Mouse (Mus musculus) forebrain, embryonic 11.5 days (tissue): ENCODE data around the gene Tyw1. TPM values are rescaled to one million over a fixed set of nuclear protein-coding genes. Genes with fewer than 3 reads are reported as not detected.

Experiments used
- ATAC-seq: fragments of 200-750 bp; cut with Nextera tagmentation; replicated peaks from 2 replicates; pipeline ENCODE4 v1.8.0; 2017; ENCODE audit warnings: moderate TSS enrichment; ENCODE audit not compliant: low FRiP score
- DNase-seq: peaks from one replicate; pipeline ENCODE4 v3.0.0-alpha.2; 2017; ENCODE audit warnings: low spot score
- H3K27ac ChIP-seq: fragments of 300-500 bp; sonication (generic); 2 replicates; pipeline ENCODE4 v1.5.1; 2014; ENCODE audit warnings: low read depth, low read length
- H3K27me3 ChIP-seq: fragments of 300-500 bp; sonication (generic); 2 replicates; pipeline ENCODE4 v1.6.1; 2014; ENCODE audit warnings: mild to moderate bottlenecking, low read length, mixed read lengths; ENCODE audit not compliant: control insufficient read depth, insufficient read depth
- H3K36me3 ChIP-seq: fragments of 300-500 bp; sonication (generic); 2 replicates; pipeline ENCODE4 v1.6.1; 2014; ENCODE audit warnings: mild to moderate bottlenecking, low read length, moderate library complexity, mixed read lengths; ENCODE audit not compliant: control insufficient read depth, insufficient read depth
- H3K4me1 ChIP-seq: fragments of 300-500 bp; sonication (generic); replicated peaks from 2 replicates; pipeline ENCODE4 v1.6.1; 2014; ENCODE audit warnings: low read length, mixed read lengths; ENCODE audit not compliant: control insufficient read depth, insufficient read depth
- H3K4me2 ChIP-seq: fragments of 300-500 bp; sonication (generic); 2 replicates; pipeline ENCODE4 v1.6.1; 2014; ENCODE audit warnings: low read depth, mild to moderate bottlenecking, low read length, moderate library complexity, mixed read lengths; ENCODE audit not compliant: severe bottlenecking
- H3K4me3 ChIP-seq: fragments of 300-500 bp; sonication (generic); 2 replicates; pipeline ENCODE4 v1.5.1; 2014; ENCODE audit warnings: low read depth, low read length
- H3K9ac ChIP-seq: fragments of 300-500 bp; sonication (generic); 2 replicates; pipeline ENCODE4 v1.6.1; 2014; ENCODE audit warnings: low read length
- H3K9me3 ChIP-seq: fragments of 300-500 bp; sonication (generic); 2 replicates; pipeline ENCODE4 v1.6.1; 2016; ENCODE audit warnings: low read length, mixed read lengths; ENCODE audit not compliant: control insufficient read depth
- WGBS: fragments of 180-500 bp; shearing (Covaris S2); extraction: QIAGEN DNeasy Blood & Tissue Kit; methylation state at CpG from one replicate; pipeline ENCODE4 v1.1.7; 2014; 5-methylcytosine and 5-hydroxymethylcytosine counted together
- polyA plus RNA-seq: library from polyadenylated mRNA; unstranded; fragments of >200 nt; fragmentation: Nextera tagmentation; extraction: Ambion mirVana; gene quantifications from 2 replicates; pipeline ENCODE4 v1.2.1, GENCODE M21; 2014

The Tyw1 gene
- polyA plus RNA-seq, 1 experiment from 2014 or later = 26.2 TPM

GRCm38 (mm10) chr5:130329889-130330288, 74.5 kb downstream of the Tyw1 start:
- ATAC-seq = no peak

GRCm38 (mm10) chr5:130330801-130331200, 75.4 kb downstream of the Tyw1 start:
- Histone ChIP-seq H3K4me3 (no peak overlapping the region), H3K9ac (no peak overlapping the region), H3K9me3 (no peaks in the 10 kb centered on the region; the same call in 1 of the 2 replicates), H3K4me1 (no peaks in the 10 kb centered on the region), H3K27ac (no peak overlapping the region), H3K36me3 (peaks cover 5% of the 10 kb centered on the region; the same call in 1 of the 2 replicates), H3K4me2 (no peak overlapping the region), H3K27me3 (no peaks in the 10 kb centered on the region)
- 86% methylated on average over 4 of the region's 4 CpGs for WGBS
- ATAC-seq (no peak), DNase-seq (no peak)

More at GRCm38 (mm10) chr5:130329889-130330288, 74.5 kb downstream of the Tyw1 start:
- H3K36me3 ChIP-seq = peaks cover 3% of the 10 kb centered on the region; the same call in 1 of the 2 replicates
- no peak overlapping the region for H3K4me3 ChIP-seq
- no peak overlapping the region for H3K4me2 ChIP-seq
- H3K4me1 ChIP-seq = no peaks in the 10 kb centered on the region
- no peak for DNase-seq
- WGBS = 86% methylated on average over 2 of the region's 2 CpGs
- H3K27ac ChIP-seq = no peak overlapping the region
- no peaks in the 10 kb centered on the region for H3K9me3 ChIP-seq
- H3K27me3 ChIP-seq = no peaks in the 10 kb centered on the region
- no peak overlapping the region for H3K9ac ChIP-seq

- Histone ChIP-seq H3K4me2 (no peak overlapping the region), H3K9me3 (no peaks in the 10 kb centered on the region; the same call in 1 of the 2 replicates), H3K27ac (no peak overlapping the region), H3K27me3 (no peaks in the 10 kb centered on the region), H3K4me1 (no peaks in the 10 kb centered on the region), H3K4me3 (no peak overlapping the region), H3K36me3 (peaks cover 5% of the 10 kb centered on the region; the same call in 1 of the 2 replicates), H3K9ac (no peak overlapping the region)
- ATAC-seq = no peak
- 55% methylated on average over 4 of the region's 4 CpGs for WGBS
- DNase-seq = no peak
Observed at GRCm38 (mm10) chr5:130331206-130331605, 75.8 kb downstream of the Tyw1 start.

GRCm38 (mm10) chr5:130333566-130333965, 78.1 kb downstream of the Tyw1 start:
- peaks cover 5% of the 10 kb centered on the region; the same call in 1 of the 2 replicates for H3K36me3 ChIP-seq
- no peaks in the 10 kb centered on the region for H3K4me1 ChIP-seq
- H3K9ac ChIP-seq = no peak overlapping the region
- H3K4me3 ChIP-seq = no peak overlapping the region
- no peak for DNase-seq
- no peak for ATAC-seq
- WGBS = 96% methylated on average over 7 of the region's 7 CpGs
- H3K4me2 ChIP-seq = no peak overlapping the region
- no peaks in the 10 kb centered on the region; the same call in 1 of the 2 replicates for H3K9me3 ChIP-seq
- H3K27me3 ChIP-seq = no peaks in the 10 kb centered on the region
- no peak overlapping the region for H3K27ac ChIP-seq

- H3K4me2 ChIP-seq = no peak overlapping the region
- DNase-seq = no peak
- H3K9ac ChIP-seq = no peak overlapping the region
- no peaks in the 10 kb centered on the region for H3K4me1 ChIP-seq
- no peaks in the 10 kb centered on the region; the same call in 1 of the 2 replicates for H3K9me3 ChIP-seq
- no peaks in the 10 kb centered on the region for H3K27me3 ChIP-seq
- H3K27ac ChIP-seq = no peak overlapping the region
- no peak overlapping the region for H3K4me3 ChIP-seq
- 95% methylated on average over 11 of the region's 11 CpGs for WGBS
- no peak for ATAC-seq
- peaks cover 5% of the 10 kb centered on the region; the same call in 1 of the 2 replicates for H3K36me3 ChIP-seq
Observed at GRCm38 (mm10) chr5:130333971-130334370, 78.6 kb downstream of the Tyw1 start.

GRCm38 (mm10) chr5:130335462-130335861, 80.0 kb downstream of the Tyw1 start:
- ATAC-seq = no peak
- H3K4me3 ChIP-seq = no peak overlapping the region
- no peak overlapping the region for H3K4me2 ChIP-seq
- no peaks in the 10 kb centered on the region for H3K4me1 ChIP-seq
- no peaks in the 10 kb centered on the region; the same call in 1 of the 2 replicates for H3K9me3 ChIP-seq
- no peak overlapping the region for H3K27ac ChIP-seq
- no peak for DNase-seq
- H3K36me3 ChIP-seq = peaks cover 5% of the 10 kb centered on the region; the same call in 1 of the 2 replicates
- H3K27me3 ChIP-seq = no peaks in the 10 kb centered on the region
- no peak overlapping the region for H3K9ac ChIP-seq
- 96% methylated on average over 4 of the region's 4 CpGs for WGBS

- no peak overlapping the region for H3K4me3 ChIP-seq
- DNase-seq (no peak), ATAC-seq (no peak)
- no peaks in the 10 kb centered on the region for H3K27me3 ChIP-seq
- H3K4me2 ChIP-seq = no peak overlapping the region
- no peak overlapping the region for H3K27ac ChIP-seq
- 95% methylated on average over 15 of the region's 15 CpGs for WGBS
- H3K4me1 ChIP-seq = no peaks in the 10 kb centered on the region
- peaks cover 3% of the 10 kb centered on the region; the same call in 1 of the 2 replicates for H3K36me3 ChIP-seq
- H3K9me3 ChIP-seq = no peaks in the 10 kb centered on the region
- no peak overlapping the region for H3K9ac ChIP-seq
Observed at GRCm38 (mm10) chr5:130340656-130341055, 85.2 kb downstream of the Tyw1 start.

GRCm38 (mm10) chr5:130344999-130345398, 89.6 kb downstream of the Tyw1 start:
- 92% methylated on average over 7 of the region's 7 CpGs for WGBS
- no peak overlapping the region for H3K4me2 ChIP-seq
- no peak overlapping the region for H3K9ac ChIP-seq
- H3K27ac ChIP-seq = no peak overlapping the region
- no peak overlapping the region for H3K4me3 ChIP-seq
- DNase-seq (no peak), ATAC-seq (no peak)
- H3K9me3 ChIP-seq = no peaks in the 10 kb centered on the region; the same call in 1 of the 2 replicates
- peaks cover 2% of the 10 kb centered on the region; the same call in 1 of the 2 replicates for H3K36me3 ChIP-seq
- no peaks in the 10 kb centered on the region for H3K4me1 ChIP-seq
- H3K27me3 ChIP-seq = no peaks in the 10 kb centered on the region

- H3K4me3 ChIP-seq = no peak overlapping the region
- no peak for ATAC-seq
- 88% methylated on average over 2 of the region's 2 CpGs for WGBS
Observed at GRCm38 (mm10) chr5:130345871-130346270, 90.5 kb downstream of the Tyw1 start.

More at GRCm38 (mm10) chr5:130345871-130346270, 90.5 kb downstream of the Tyw1 start:
- no peak for DNase-seq
- Histone ChIP-seq H3K27ac (no peak overlapping the region), H3K36me3 (peaks cover 2% of the 10 kb centered on the region; the same call in 1 of the 2 replicates), H3K9ac (no peak overlapping the region), H3K27me3 (no peaks in the 10 kb centered on the region), H3K4me2 (no peak overlapping the region), H3K4me1 (no peaks in the 10 kb centered on the region), H3K9me3 (no peaks in the 10 kb centered on the region; the same call in 1 of the 2 replicates)
